Mouse (Mus musculus) liver, embryonic 12.5 days (tissue): Measurements from ENCODE around the gene Myo3b. TPM values are rescaled to one million over a fixed set of nuclear protein-coding genes. Genes with fewer than 3 reads are reported as not detected.

Source experiments
- ATAC-seq: fragments of 200-750 bp; cut with Nextera tagmentation; 2 replicates; pipeline ENCODE4 v1.8.0; 2017; ENCODE audit warnings: moderate number of reproducible peaks, mild to moderate bottlenecking, moderate library complexity
- H3K27ac ChIP-seq: fragments of 300-500 bp; sonication (generic); 2 replicates; pipeline ENCODE4 v1.5.1; 2016; ENCODE audit warnings: mild to moderate bottlenecking
- H3K27me3 ChIP-seq: fragments of 300-500 bp; sonication (generic); replicated peaks from 2 replicates; pipeline ENCODE4 v1.6.1; 2016; ENCODE audit warnings: mild to moderate bottlenecking, moderate library complexity
- H3K36me3 ChIP-seq: fragments of 300-500 bp; sonication (generic); 2 replicates; pipeline ENCODE4 v1.6.1; 2016; ENCODE audit warnings: mild to moderate bottlenecking, moderate library complexity
- H3K4me1 ChIP-seq: fragments of 300-500 bp; sonication (generic); 2 replicates; pipeline ENCODE4 v1.6.1; 2016
- H3K4me2 ChIP-seq: fragments of 300-500 bp; sonication (generic); 2 replicates; pipeline ENCODE4 v1.6.1; 2016; ENCODE audit warnings: mild to moderate bottlenecking, moderate library complexity
- H3K4me3 ChIP-seq: fragments of 300-500 bp; sonication (generic); 2 replicates; pipeline ENCODE4 v1.5.1; 2016; ENCODE audit warnings: mild to moderate bottlenecking, moderate library complexity
- H3K9ac ChIP-seq: fragments of 300-500 bp; sonication (generic); 2 replicates; pipeline ENCODE4 v1.6.1; 2016; ENCODE audit warnings: mild to moderate bottlenecking, moderate library complexity
- H3K9me3 ChIP-seq: fragments of 300-500 bp; sonication (generic); replicated peaks from 2 replicates; pipeline ENCODE4 v1.6.1; 2016; ENCODE audit warnings: mild to moderate bottlenecking, moderate library complexity
- WGBS: fragments of 180-500 bp; shearing (Covaris S2); methylation state at CpG from one replicate; pipeline ENCODE4 v1.1.7; 2016; ENCODE audit not compliant: insufficient replicate concordance; 5-methylcytosine and 5-hydroxymethylcytosine counted together
- polyA plus RNA-seq: library from polyadenylated mRNA; unstranded; fragments of >200 nt; fragmentation: Nextera tagmentation; extraction: Ambion mirVana; gene quantifications from 2 replicates; pipeline ENCODE4 v1.2.1, GENCODE M21; 2016

The Myo3b gene
- polyA plus RNA-seq, 1 experiment from 2014 or later: not detected

- 54% methylated on average over 12 of the region's 12 CpGs for WGBS
- no peaks in the 10 kb centered on the region for H3K36me3 ChIP-seq
- no peak overlapping the region for H3K9ac ChIP-seq
- H3K9me3 ChIP-seq: no peaks in the 10 kb centered on the region
- H3K4me1 ChIP-seq: no peaks in the 10 kb centered on the region
- no peak overlapping the region for H3K27ac ChIP-seq
- 0 out of 2 replicates have a peak, but pooled peaks cover 7% of the 10 kb centered on the region for H3K27me3 ChIP-seq
- no peak overlapping the region for H3K4me3 ChIP-seq
- ATAC-seq: no peak
- no peak overlapping the region for H3K4me2 ChIP-seq
These were observed 75.2 kb downstream of the Myo3b start for GRCm38 (mm10) chr2:70113798-70114782.

GRCm38 (mm10) chr2:70118376-70119264 lies 79.7 kb downstream of the Myo3b start:
- no peak overlapping the region for H3K4me2 ChIP-seq
- H3K9ac ChIP-seq: no peak overlapping the region
- H3K27me3 ChIP-seq: 0 out of 2 replicates have a peak, but pooled peaks cover 11% of the 10 kb centered on the region
- H3K9me3 ChIP-seq: no peaks in the 10 kb centered on the region
- no peak overlapping the region for H3K4me3 ChIP-seq
- no peak for ATAC-seq
- no peaks in the 10 kb centered on the region for H3K4me1 ChIP-seq
- WGBS: 33% methylated on average over 16 of the region's 16 CpGs
- H3K36me3 ChIP-seq: no peaks in the 10 kb centered on the region
- no peak overlapping the region for H3K27ac ChIP-seq

- Histone ChIP-seq H3K9ac (no peak overlapping the region), H3K27me3 (0 out of 2 replicates have a peak, but pooled peaks cover 12% of the 10 kb centered on the region), H3K36me3 (no peaks in the 10 kb centered on the region), H3K4me1 (no peaks in the 10 kb centered on the region), H3K4me3 (no peak overlapping the region), H3K27ac (no peak overlapping the region), H3K9me3 (no peaks in the 10 kb centered on the region), H3K4me2 (no peak overlapping the region)
- WGBS: 68% methylated on average over 2 of the region's 2 CpGs
- no peak for ATAC-seq
These were observed 80.3 kb downstream of the Myo3b start for GRCm38 (mm10) chr2:70119265-70119663.

GRCm38 (mm10) chr2:70126330-70126729 lies 87.4 kb downstream of the Myo3b start:
- Histone ChIP-seq H3K4me1 (no peaks in the 10 kb centered on the region), H3K36me3 (no peaks in the 10 kb centered on the region), H3K4me3 (no peak overlapping the region), H3K27ac (no peak overlapping the region), H3K9ac (no peak overlapping the region), H3K4me2 (no peak overlapping the region), H3K27me3 (peaks cover 32% of the 10 kb centered on the region), H3K9me3 (no peaks in the 10 kb centered on the region)
- ATAC-seq: no peak
- 60% methylated on average over 10 of the region's 10 CpGs for WGBS

- Histone ChIP-seq H3K27me3 (peaks cover 32% of the 10 kb centered on the region), H3K4me3 (no peak overlapping the region), H3K4me2 (no peak overlapping the region), H3K4me1 (no peaks in the 10 kb centered on the region), H3K36me3 (no peaks in the 10 kb centered on the region), H3K9ac (no peak overlapping the region), H3K27ac (no peak overlapping the region), H3K9me3 (no peaks in the 10 kb centered on the region)
- no peak for ATAC-seq
- whole genome bisulfite sequencing: 1% methylated on average over 13 of the region's 13 CpGs
These were observed 87.9 kb downstream of the Myo3b start for GRCm38 (mm10) chr2:70126783-70127182.

- H3K9me3 ChIP-seq: no peaks in the 10 kb centered on the region
- WGBS: 13% methylated on average over 21 of the region's 21 CpGs
- peaks cover 35% of the 10 kb centered on the region for H3K27me3 ChIP-seq
- no peak for ATAC-seq
- H3K4me3 ChIP-seq: no peak overlapping the region
- no peaks in the 10 kb centered on the region for H3K36me3 ChIP-seq
- H3K9ac ChIP-seq: no peak overlapping the region
- no peaks in the 10 kb centered on the region for H3K4me1 ChIP-seq
- H3K4me2 ChIP-seq: no peak overlapping the region
- H3K27ac ChIP-seq: no peak overlapping the region
These were observed 88.6 kb downstream of the Myo3b start for GRCm38 (mm10) chr2:70127351-70128148.

GRCm38 (mm10) chr2:70128590-70128989 lies 89.7 kb downstream of the Myo3b start:
- 46% methylated on average over 6 of the region's 6 CpGs for WGBS
- no peak for ATAC-seq
- H3K27me3 ChIP-seq: peaks cover 34% of the 10 kb centered on the region
- no peaks in the 10 kb centered on the region for H3K4me1 ChIP-seq
- H3K9ac ChIP-seq: no peak overlapping the region
- H3K4me2 ChIP-seq: no peak overlapping the region
- H3K9me3 ChIP-seq: no peaks in the 10 kb centered on the region
- no peak overlapping the region for H3K4me3 ChIP-seq
- H3K36me3 ChIP-seq: no peaks in the 10 kb centered on the region
- no peak overlapping the region for H3K27ac ChIP-seq

- no peak overlapping the region for H3K9ac ChIP-seq
- H3K27ac ChIP-seq: no peak overlapping the region
- no peak for ATAC-seq
- H3K4me2 ChIP-seq: no peak overlapping the region
- no peak overlapping the region for H3K4me3 ChIP-seq
- no peaks in the 10 kb centered on the region for H3K4me1 ChIP-seq
- H3K27me3 ChIP-seq: peaks cover 34% of the 10 kb centered on the region
- 60% methylated on average over 3 of the region's 3 CpGs for WGBS
- no peaks in the 10 kb centered on the region for H3K9me3 ChIP-seq
- no peaks in the 10 kb centered on the region for H3K36me3 ChIP-seq
These were observed 90.6 kb downstream of the Myo3b start for GRCm38 (mm10) chr2:70129566-70129965.

GRCm38 (mm10) chr2:70133281-70133680 lies 94.4 kb downstream of the Myo3b start:
- Histone ChIP-seq H3K36me3 (no peaks in the 10 kb centered on the region), H3K27ac (no peak overlapping the region), H3K4me3 (no peak overlapping the region), H3K4me1 (no peaks in the 10 kb centered on the region), H3K27me3 (peaks cover 23% of the 10 kb centered on the region), H3K9ac (no peak overlapping the region), H3K4me2 (no peak overlapping the region), H3K9me3 (no peaks in the 10 kb centered on the region)
- 76% methylated on average over 4 of the region's 4 CpGs for whole genome bisulfite sequencing
- ATAC-seq: no peak

GRCm38 (mm10) chr2:70137226-70137998 lies 98.5 kb downstream of the Myo3b start:
- H3K4me2 ChIP-seq: no peak overlapping the region
- no peak overlapping the region for H3K27ac ChIP-seq
- H3K4me3 ChIP-seq: no peak overlapping the region
- WGBS: 69% methylated on average over 4 of the region's 4 CpGs
- H3K27me3 ChIP-seq: 0 out of 2 replicates have a peak, but pooled peaks cover 5% of the 10 kb centered on the region
- no peaks in the 10 kb centered on the region for H3K4me1 ChIP-seq
- no peak for ATAC-seq
- no peaks in the 10 kb centered on the region for H3K9me3 ChIP-seq
- no peak overlapping the region for H3K9ac ChIP-seq
- no peaks in the 10 kb centered on the region for H3K36me3 ChIP-seq
